Mouse (Mus musculus) adrenal gland, adult 8-10 months (tissue): ENCODE measurements around the gene Mdc1. TPM values are rescaled to one million over a fixed set of nuclear protein-coding genes. Genes with fewer than 3 reads are reported as not detected.

Experiments
- DNase-seq: peaks from one replicate; pipeline ENCODE4 v3.0.0; 2022
- total RNA-seq, 4 experiments: library from RNA; stranded (reverse); gene quantifications; 2 replicates each; pipeline ENCODE4 v1.2.4; 2022

The Mdc1 gene
- total RNA-seq, 4 experiments from 2014 or later: 20.9 to 28.2 (median 24.1) TPM

GRCm38 (mm10) chr17:35859371-35859770 lies 18.1 kb downstream of the Mdc1 start:
- no peak for DNase-seq

- DNase-seq: no peak
Observed at GRCm38 (mm10) chr17:35859835-35860234, 18.5 kb downstream of the Mdc1 start.

GRCm38 (mm10) chr17:35860831-35861197 lies 19.5 kb downstream of the Mdc1 start:
- no peak for DNase-seq

DNA sequence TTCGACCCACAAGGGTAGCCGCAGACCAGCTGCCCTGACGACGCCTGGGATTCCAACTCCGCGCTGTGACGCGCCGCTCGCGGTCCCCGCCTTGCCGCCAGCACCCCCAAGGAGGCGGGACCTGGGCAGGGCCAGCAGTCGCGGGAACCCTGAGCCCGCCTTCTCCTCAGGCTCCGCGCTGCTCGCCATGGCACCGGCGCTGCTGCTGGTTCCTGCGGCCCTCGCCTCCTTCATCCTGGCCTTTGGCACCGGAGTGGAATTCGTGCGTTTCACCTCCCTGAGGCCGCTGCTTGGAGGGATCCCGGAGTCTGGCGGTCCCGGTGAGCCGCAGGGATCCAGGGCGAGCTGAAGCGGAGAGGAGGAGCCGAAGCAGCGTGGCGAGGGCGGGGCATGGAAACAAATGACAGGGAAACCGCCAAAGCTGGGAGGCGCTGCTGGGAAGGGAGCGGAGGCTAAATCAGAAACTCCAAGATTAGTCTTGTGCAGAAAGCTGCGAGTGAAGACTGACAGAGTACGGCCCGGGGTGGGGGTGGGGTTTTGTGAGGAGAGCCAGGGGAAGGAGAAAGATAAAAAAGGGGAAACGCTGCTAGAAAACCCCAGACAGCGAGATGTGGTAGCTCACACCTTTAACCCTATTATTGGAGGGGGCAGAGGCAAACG lies 20.0 kb downstream of the Mdc1 start, which contains the start of gene Nrm:
Gene Nrm (plus strand): TSS at position 121 of the 660 bp plus-strand sequence.
- peak; percentile 81 for DNase-seq

DNA sequence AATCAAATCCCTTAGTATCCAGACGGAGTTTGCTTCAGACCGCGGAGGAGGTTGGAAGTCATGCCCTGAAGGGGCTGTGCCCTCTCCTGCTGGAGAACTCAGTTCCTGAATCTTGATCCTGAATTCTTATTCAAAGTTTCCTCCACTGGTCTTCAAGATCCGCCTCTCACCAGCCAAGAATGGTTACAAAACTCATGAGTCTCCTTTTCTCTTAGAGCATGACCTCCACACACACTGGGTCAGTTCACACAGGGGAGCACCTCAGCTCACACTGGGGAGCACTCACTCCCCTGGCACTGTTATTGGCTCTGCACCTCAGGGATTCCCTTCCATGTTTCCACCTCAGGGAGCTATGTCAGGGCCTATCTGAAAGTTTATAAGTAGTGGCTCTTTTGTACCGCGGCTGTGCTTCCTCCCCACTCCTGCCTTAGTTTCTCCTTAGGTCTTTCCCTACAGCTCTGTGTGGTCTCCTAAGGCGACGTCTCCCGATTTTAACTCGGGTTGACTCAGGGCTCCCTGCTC lies 23.6 kb downstream of the Mdc1 start:
- no peak for DNase-seq

- no peak for DNase-seq
Observed at GRCm38 (mm10) chr17:35865481-35866280, 24.4 kb downstream of the Mdc1 start, which contains the start of gene Ppp1r18. Gene Ppp1r18, plus strand, starts transcription at chr17:35865593.

- peak; percentile 64 for DNase-seq
Observed at GRCm38 (mm10) chr17:35866281-35866831, 25.0 kb downstream of the Mdc1 start.

GRCm38 (mm10) chr17:35866911-35867890 lies 25.9 kb downstream of the Mdc1 start:
- DNase-seq: no peak

GRCm38 (mm10) chr17:35868165-35868820 lies 27.0 kb downstream of the Mdc1 start:
- DNase-seq: no peak

DNA sequence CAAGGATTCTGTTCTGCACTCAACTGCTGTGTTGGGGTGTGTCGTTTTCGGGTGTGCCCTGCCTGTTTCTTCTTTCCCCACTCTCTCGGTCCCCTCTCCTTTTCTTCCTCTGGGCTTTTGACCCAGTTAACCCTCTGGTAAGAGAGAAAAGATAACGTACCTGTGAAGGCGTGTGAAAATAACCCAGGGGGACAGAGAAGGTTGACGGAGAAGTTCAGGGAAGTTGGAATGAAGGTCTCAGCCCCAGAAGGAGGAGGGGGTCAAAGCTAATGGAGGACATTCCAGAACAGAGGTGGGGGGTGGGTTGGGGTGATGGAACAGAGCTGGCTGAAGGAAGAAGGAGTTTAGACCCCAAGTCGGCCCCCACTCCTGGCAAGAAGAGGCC lies 27.6 kb downstream of the Mdc1 start:
- no peak for DNase-seq

- DNase-seq: peak; percentile 50
Observed at GRCm38 (mm10) chr17:35869346-35870067, 28.2 kb downstream of the Mdc1 start.

- DNase-seq: peak; percentile 76
Observed at GRCm38 (mm10) chr17:35870151-35870883, 29.0 kb downstream of the Mdc1 start.

DNA sequence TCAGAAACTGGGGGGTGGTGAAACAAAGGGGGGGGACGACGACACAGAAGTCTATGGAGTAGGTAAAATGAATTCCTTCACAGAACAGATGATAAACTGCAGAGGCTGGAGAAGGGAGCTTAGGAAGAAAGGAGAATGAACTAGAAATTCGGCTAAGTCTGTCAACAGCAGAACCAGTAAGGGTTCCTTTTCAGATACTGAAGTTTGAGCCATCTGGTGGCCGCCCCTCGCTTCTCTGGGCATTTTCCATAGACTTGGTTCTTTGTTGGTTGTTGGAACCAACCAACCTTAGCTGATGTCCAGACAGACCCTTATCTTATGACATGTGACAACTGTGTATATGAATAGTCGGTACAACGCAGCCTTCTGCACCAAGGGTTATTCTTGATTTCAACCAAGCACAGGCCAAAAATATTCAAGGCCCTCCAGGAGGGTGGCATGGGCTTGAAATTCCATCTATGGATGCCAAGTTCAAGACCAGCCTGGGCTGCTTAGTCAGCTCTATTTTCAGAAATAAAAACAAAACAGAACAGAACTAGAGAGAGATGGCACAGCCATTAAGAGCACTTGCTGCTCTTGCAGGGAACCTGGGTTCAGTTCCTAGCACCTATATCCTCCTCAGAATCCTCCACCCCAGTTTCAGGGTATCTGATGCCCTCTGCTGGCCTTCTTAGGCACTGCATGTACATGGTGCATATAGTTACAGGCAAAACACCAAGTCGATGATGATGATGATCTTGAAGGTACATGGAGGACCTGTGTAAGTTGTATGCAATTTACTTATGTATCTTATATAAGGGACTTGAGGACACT lies 29.8 kb downstream of the Mdc1 start:
- DNase-seq: no peak

GRCm38 (mm10) chr17:35873774-35874519 lies 32.6 kb downstream of the Mdc1 start:
- DNase-seq: peak; percentile 77

GRCm38 (mm10) chr17:35874721-35875120 lies 33.4 kb downstream of the Mdc1 start:
- no peak for DNase-seq

DNA sequence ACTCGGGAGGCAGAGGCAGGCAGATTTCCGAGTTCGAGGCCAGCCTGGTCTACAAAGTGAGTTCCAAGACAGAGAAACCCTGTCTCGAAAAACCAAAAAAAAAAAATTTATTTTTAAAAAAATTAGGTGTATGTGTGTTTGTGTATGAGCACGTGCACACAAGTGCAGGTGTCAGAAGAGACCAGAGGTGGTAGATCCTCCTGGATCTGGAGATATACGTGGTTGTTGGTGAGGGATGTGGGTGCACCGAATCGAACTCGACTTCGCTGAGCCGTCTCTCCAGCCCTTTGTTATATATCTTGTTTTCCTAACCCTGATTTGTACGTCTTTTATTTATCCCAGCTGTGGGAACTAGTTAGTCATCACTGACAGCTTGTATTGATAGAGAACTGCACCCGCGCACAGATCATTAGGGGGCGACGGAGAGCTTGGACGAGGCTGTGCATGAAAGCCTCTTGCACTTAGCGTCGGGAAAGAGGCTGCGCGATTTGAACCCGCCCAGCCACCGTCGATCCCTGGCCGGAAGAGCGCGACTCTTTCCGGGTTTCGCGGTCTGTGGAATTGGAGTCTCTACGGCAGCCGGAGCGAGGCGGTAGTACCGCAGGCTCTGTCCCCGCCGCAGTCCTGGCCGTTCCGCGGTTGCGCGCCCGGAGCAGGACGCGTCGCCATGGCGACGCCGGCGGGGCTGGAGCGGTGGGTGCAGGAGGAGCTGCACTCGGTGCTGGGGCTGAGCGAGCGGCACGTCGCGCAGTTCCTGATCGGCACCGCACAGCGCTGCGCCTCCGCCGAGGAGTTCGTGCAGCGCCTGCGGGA lies 38.1 kb downstream of the Mdc1 start, which contains the start of gene Dhx16:
Gene Dhx16 (plus strand): TSS at position 575 of the 813 bp plus-strand sequence.
- peak; percentile 92 for DNase-seq

DNA sequence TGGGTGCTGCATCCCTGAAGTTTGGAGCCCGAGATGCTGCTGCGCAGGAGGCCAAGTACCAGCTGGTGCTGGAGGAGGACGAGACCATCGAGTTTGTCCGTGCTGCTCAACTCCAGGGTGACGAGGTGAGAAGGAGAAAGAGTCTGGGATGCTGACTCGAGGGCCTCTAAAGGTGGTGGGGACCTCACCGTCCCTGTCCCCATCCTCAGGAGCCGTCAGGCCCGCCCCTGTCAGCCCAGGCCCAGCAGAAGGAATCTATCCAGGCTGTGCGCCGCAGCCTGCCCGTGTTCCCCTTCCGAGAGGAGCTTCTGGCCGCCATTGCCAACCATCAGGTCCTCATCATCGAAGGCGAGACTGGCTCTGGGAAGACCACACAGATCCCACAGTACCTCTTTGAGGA lies 41.6 kb downstream of the Mdc1 start:
- DNase-seq: no peak
